Mouse (Mus musculus) urinary bladder, postnatal 25 days (tissue): ENCODE measurements around the gene Tln2.
"Not testable (repeated sequence)": the region's sequence is repeated elsewhere in the genome, so short reads cannot be mapped to it uniquely, and the experiment has no call there.

ENCODE experiments used
- DNase-seq: peaks from one replicate; pipeline ENCODE4 v3.0.0; 2022; ENCODE audit warnings: low spot score

The Tln2 gene

GRCm38 (mm10) chr9:67361511-67361910 is 198.0 kb downstream of the Tln2 start:
- no peak for DNase-seq

GRCm38 (mm10) chr9:67354356-67354755 is 205.1 kb downstream of the Tln2 start:
- no peak for DNase-seq

GRCm38 (mm10) chr9:67353365-67353764 is 206.1 kb downstream of the Tln2 start:
- DNase-seq, result no peak

- DNase-seq, result no peak
These were observed 210.5 kb downstream of the Tln2 start for GRCm38 (mm10) chr9:67348983-67349382.

GRCm38 (mm10) chr9:67347184-67347583 is 212.3 kb downstream of the Tln2 start:
- DNase-seq, result no peak

- no peak for DNase-seq
These were observed 228.2 kb downstream of the Tln2 start for GRCm38 (mm10) chr9:67331281-67331680.

- DNase-seq, result no peak
These were observed 231.1 kb downstream of the Tln2 start for GRCm38 (mm10) chr9:67328451-67328850.

- DNase-seq, result no peak
These were observed 237.6 kb downstream of the Tln2 start for GRCm38 (mm10) chr9:67321886-67322285.

- peak; percentile 54 for DNase-seq
These were observed 244.1 kb downstream of the Tln2 start for GRCm38 (mm10) chr9:67315356-67315755.

GRCm38 (mm10) chr9:67304992-67305391 is 254.5 kb downstream of the Tln2 start:
- no peak for DNase-seq

- DNase-seq, result no peak
These were observed 255.5 kb downstream of the Tln2 start for GRCm38 (mm10) chr9:67303986-67304385.

- DNase-seq, result no peak
These were observed 256.5 kb downstream of the Tln2 start for GRCm38 (mm10) chr9:67303038-67303437.

- no peak for DNase-seq
These were observed 257.0 kb downstream of the Tln2 start for GRCm38 (mm10) chr9:67302386-67302989.

GRCm38 (mm10) chr9:67301571-67301970 is 257.9 kb downstream of the Tln2 start:
- no peak for DNase-seq

- DNase-seq, result no peak
These were observed 258.7 kb downstream of the Tln2 start for GRCm38 (mm10) chr9:67300769-67301168.

- DNase-seq, result no peak
These were observed 259.2 kb downstream of the Tln2 start for GRCm38 (mm10) chr9:67300346-67300745.

GRCm38 (mm10) chr9:67299164-67299563 is 260.3 kb downstream of the Tln2 start:
- DNase-seq, result no peak

- DNase-seq, result no peak
These were observed 262.1 kb downstream of the Tln2 start for GRCm38 (mm10) chr9:67297236-67297889.

- no peak for DNase-seq
These were observed 272.0 kb downstream of the Tln2 start for GRCm38 (mm10) chr9:67287457-67287856.

GRCm38 (mm10) chr9:67286801-67287200 is 272.7 kb downstream of the Tln2 start:
- DNase-seq, result no peak

GRCm38 (mm10) chr9:67285544-67285943 is 274.0 kb downstream of the Tln2 start:
- no peak for DNase-seq

- DNase-seq, result no peak
These were observed 277.7 kb downstream of the Tln2 start for GRCm38 (mm10) chr9:67281812-67282211.

- not testable (repeated sequence) for DNase-seq
These were observed 279.2 kb downstream of the Tln2 start for GRCm38 (mm10) chr9:67280311-67280710.

- no peak for DNase-seq
These were observed 283.1 kb downstream of the Tln2 start for GRCm38 (mm10) chr9:67276446-67276845.
